ENCODE assay signal across 8 mouse cellular contexts in genomic region chr5:124438229-124438628, GRCm38 (mm10). TPM values are rescaled to one million over a fixed set of nuclear protein-coding genes. Genes with fewer than 3 reads are reported as not detected.
DNase-seq lines count a peak whose midpoint lies in the region; ATAC-seq and TF ChIP-seq lines count a peak whose summit lies in the region.

No protein-coding gene starts in this region.

- DNase-seq in heart, adult 11 months = peak; percentile 94
- no peak for DNase-seq in heart, adult 8-10 months (ENCODE audit: low spot score)
- peak; percentile 26 for DNase-seq in T-cell, adult 2 months (ENCODE audit: low spot score)
- DNase-seq in kidney, postnatal 0 days (ENCODE audit: low spot score) = no peak
- no peak for DNase-seq in left cerebral cortex, postnatal 10 days (ENCODE audit: extremely low spot score in 1 of 2, low spot score in 2 of 2)
- no peak for DNase-seq in gastrocnemius, postnatal 36 days

- no peak overlapping the region for H3K4me3 ChIP-seq in kidney, postnatal 0 days (replicated peaks; ENCODE audit: low read depth, low read length)

- no peaks in the 10 kb centered on the region for H3K9me3 ChIP-seq in kidney, postnatal 0 days (replicated peaks; ENCODE audit: low read length)

- no peak overlapping the region for H3K9ac ChIP-seq in kidney, postnatal 0 days (ENCODE audit: low read depth, low read length)

- peak; percentile 54 for TF ChIP-seq CTCF in kidney, postnatal 0 days (IDR thresholded peaks at IDR 0.05; ENCODE audit: low read depth)

- ATAC-seq in kidney, postnatal 0 days (replicated peaks; ENCODE audit: low FRiP score, low read depth) = no peak
- peak; percentile 54 for ATAC-seq in megakaryocyte progenitor cell, adult 5-6 weeks (replicated peaks; ENCODE audit: poor library complexity)
- no peak for ATAC-seq in cerebellum, adult (ENCODE audit: insufficient number of reproducible peaks, low FRiP score, low TSS enrichment)

- H3K27ac ChIP-seq in kidney, postnatal 0 days = no peak overlapping the region

- H3K36me3 ChIP-seq in kidney, postnatal 0 days (ENCODE audit: insufficient read depth, low read length) = no peaks in the 10 kb centered on the region

- no peaks in the 10 kb centered on the region for H3K27me3 ChIP-seq in kidney, postnatal 0 days (ENCODE audit: insufficient read depth, low read length)

- intact Hi-C loops in left cerebral cortex, postnatal 10 days (cut with DNase I) = loop anchor here (5.0 kb wide), 1 partner anchor 99 kb away; no protein-coding TSS in a partner anchor
- intact Hi-C loops in gastrocnemius, postnatal 36 days (cut with DNase I) = no loop called here

- WGBS in kidney, postnatal 0 days = 90% methylated on average over 5 of the region's 5 CpGs

- H3K4me2 ChIP-seq in kidney, postnatal 0 days (ENCODE audit: low read length) = no peak overlapping the region

- H3K4me1 ChIP-seq in kidney, postnatal 0 days (replicated peaks; ENCODE audit: insufficient read depth, low read length) = 0 out of 2 replicates have a peak, but pooled peaks cover 4% of the 10 kb centered on the region

RNA-seq across cellular contexts. Expression of gene Kmt5a, which starts 1.5 kb away (rescaled TPM):
- 100 to 1,000 TPM; 197 to 262 (median 216) TPM for total RNA-seq in heart, adult 8-10 months (2022)
- polyA plus RNA-seq in kidney, postnatal 0 days (2015; fragmentation: Nextera tagmentation; extraction: Ambion mirVana) = 32.8 and 47.5 TPM in 2 replicates
- 285 and 312 TPM in 2 replicates for total RNA-seq in megakaryocyte progenitor cell, adult 5-6 weeks (2015)
- total RNA-seq in megakaryocyte progenitor cell, adult 5-6 weeks (2017) = 134 and 164 TPM in 2 replicates
- total RNA-seq in left cerebral cortex, postnatal 10 days (2021) = 10 to 100 TPM; 36.2 to 42.3 TPM
- 100 to 1,000 TPM; 182 to 256 TPM for total RNA-seq in gastrocnemius, postnatal 36 days (2021)

RNA-seq across cellular contexts. Expression of gene Sbno1, which starts 12.4 kb away (rescaled TPM):
- total RNA-seq in heart, adult 8-10 months (2022) = 10 to 100 TPM; 63.2 to 73.4 (median 65.6) TPM
- polyA plus RNA-seq in kidney, postnatal 0 days (2015; fragmentation: Nextera tagmentation; extraction: Ambion mirVana) = 56.2 and 70.6 TPM in 2 replicates
- 94.8 and 95.7 TPM in 2 replicates for total RNA-seq in megakaryocyte progenitor cell, adult 5-6 weeks (2015)
- 162 and 219 TPM in 2 replicates for total RNA-seq in megakaryocyte progenitor cell, adult 5-6 weeks (2017)
- total RNA-seq in left cerebral cortex, postnatal 10 days (2021) = 100 to 1,000 TPM; 128 to 143 TPM
- total RNA-seq in gastrocnemius, postnatal 36 days (2021) = 10 to 100 TPM; 35.4 to 40.5 TPM

RNA-seq across cellular contexts. Expression of gene Rilpl2, which starts 39.9 kb away (rescaled TPM):
- 1 to 10 TPM; 7.0 to 7.8 (median 7.4) TPM for total RNA-seq in heart, adult 8-10 months (2022)
- polyA plus RNA-seq in kidney, postnatal 0 days (2015; fragmentation: Nextera tagmentation; extraction: Ambion mirVana) = 41.9 and 44.7 TPM in 2 replicates
- 49.0 and 63.6 TPM in 2 replicates for total RNA-seq in megakaryocyte progenitor cell, adult 5-6 weeks (2015)
- 45.2 and 50.1 TPM in 2 replicates for total RNA-seq in megakaryocyte progenitor cell, adult 5-6 weeks (2017)
- total RNA-seq in left cerebral cortex, postnatal 10 days (2021) = 10 to 100 TPM; 21.4 to 23.2 TPM
- 1 to 10 TPM; 3.6 to 4.9 TPM for total RNA-seq in gastrocnemius, postnatal 36 days (2021)

RNA-seq across cellular contexts. Expression of gene Snrnp35, which starts 44.7 kb away (rescaled TPM):
- total RNA-seq in heart, adult 8-10 months (2022) = 10 to 100 TPM; 12.9 to 19.0 (median 14.6) TPM
- 17.1 and 21.3 TPM in 2 replicates for polyA plus RNA-seq in kidney, postnatal 0 days (2015; fragmentation: Nextera tagmentation; extraction: Ambion mirVana)
- 2.8 and 6.4 TPM in 2 replicates for total RNA-seq in megakaryocyte progenitor cell, adult 5-6 weeks (2015)
- 5.4 and 9.0 TPM in 2 replicates for total RNA-seq in megakaryocyte progenitor cell, adult 5-6 weeks (2017)
- total RNA-seq in left cerebral cortex, postnatal 10 days (2021) = 10 to 100 TPM; 21.1 TPM
- total RNA-seq in gastrocnemius, postnatal 36 days (2021) = 10 to 100 TPM; 20.5 to 26.1 TPM

Comparison
In these comparisons a context has a peak if more than half of its experiments do, and no peak if none do; other contexts are left out.
1. DNase-seq: peak in heart, adult 11 months (single experiment) and T-cell, adult 2 months (single experiment); none in heart, adult 8-10 months (single experiment), kidney, postnatal 0 days (single experiment), left cerebral cortex, postnatal 10 days (0 of 2) and gastrocnemius, postnatal 36 days (0 of 2).